Mouse (Mus musculus): ENCODE measurements around the gene Magi2. TPM values are rescaled to one million over a fixed set of nuclear protein-coding genes. Genes with fewer than 3 reads are reported as not detected.

The Magi2 gene
- polyA plus RNA-seq, 1 experiment from 2014 or later = 3.0 TPM

DNA sequence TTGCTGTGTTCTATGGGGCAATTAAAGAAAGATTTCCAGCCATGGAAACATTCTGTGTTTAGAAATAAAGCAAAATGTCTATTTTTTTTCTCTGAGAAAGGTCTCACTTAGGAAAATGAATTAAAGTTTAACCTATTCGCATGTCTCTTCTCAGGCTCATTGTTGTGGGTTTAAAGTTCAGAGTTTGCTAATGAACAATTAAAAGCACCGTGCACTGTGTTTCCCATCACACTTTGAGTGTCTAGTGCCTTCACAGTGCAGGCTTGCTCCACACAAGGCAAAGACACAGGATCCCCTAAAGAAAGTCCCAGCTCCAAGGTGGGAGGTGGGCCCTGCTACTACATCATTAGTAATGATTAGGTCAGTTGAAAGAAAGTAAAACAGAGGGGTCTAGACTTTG is 602.5 kb downstream of the Magi2 start:
- no peak for DNase-seq (ENCODE audit: low spot score)
- 90% methylated on average over 2 of the region's 2 CpGs for WGBS

DNA sequence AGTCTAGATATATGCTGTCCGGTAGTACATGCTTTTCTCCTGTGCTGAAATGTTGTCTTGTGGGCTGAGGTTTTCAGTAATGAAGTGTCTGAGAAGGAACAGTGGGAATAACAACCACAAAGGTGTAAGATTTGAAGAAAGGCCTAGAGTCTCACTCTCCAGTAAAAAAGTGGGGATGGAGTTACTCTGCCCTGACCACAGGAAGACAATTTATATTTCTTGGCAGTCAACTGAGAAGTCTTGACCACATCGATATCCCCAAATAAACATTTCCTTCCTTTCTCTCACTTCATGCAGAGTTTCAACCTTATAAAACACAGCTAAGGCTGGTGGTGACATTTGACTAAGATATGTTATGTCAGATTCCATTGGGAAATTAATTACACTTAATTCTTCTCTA is 636.0 kb downstream of the Magi2 start:
- H3K27me3 ChIP-seq (ENCODE audit: control insufficient read depth, insufficient read depth, low read length) = no peaks in the 10 kb centered on the region
- H3K36me3 ChIP-seq (replicated peaks; ENCODE audit: control insufficient read depth, insufficient read depth, low read depth, low read length) = no peaks in the 10 kb centered on the region
- H3K4me1 ChIP-seq (ENCODE audit: control insufficient read depth, insufficient read depth, low read length) = no peaks in the 10 kb centered on the region
- DNase-seq (ENCODE audit: low spot score) (no peak), ATAC-seq (replicated peaks; ENCODE audit: insufficient number of reproducible peaks, low FRiP score, low TSS enrichment, low read depth) (no peak)
- WGBS = 87% methylated on average over 2 of the region's 2 CpGs
- H3K4me3 ChIP-seq (ENCODE audit: low read depth, low read length) = no peak overlapping the region
- no peak overlapping the region for H3K4me2 ChIP-seq (ENCODE audit: low read depth, low read length)
- H3K9ac ChIP-seq (replicated peaks; ENCODE audit: low read length) = no peak overlapping the region
- H3K27ac ChIP-seq (replicated peaks; ENCODE audit: low read depth, low read length) = no peak overlapping the region
- no peaks in the 10 kb centered on the region for H3K9me3 ChIP-seq (replicated peaks; ENCODE audit: control insufficient read depth, low read length)

More for the DNA sequence above, 602.5 kb downstream of the Magi2 start:
- no peak overlapping the region for H3K4me2 ChIP-seq (ENCODE audit: low read depth, low read length)
- no peaks in the 10 kb centered on the region for H3K27me3 ChIP-seq (ENCODE audit: control insufficient read depth, insufficient read depth, low read length)
- no peaks in the 10 kb centered on the region for H3K9me3 ChIP-seq (replicated peaks; ENCODE audit: control insufficient read depth, low read length)
- no peak overlapping the region for H3K4me3 ChIP-seq (ENCODE audit: low read depth, low read length)
- H3K27ac ChIP-seq (replicated peaks; ENCODE audit: low read depth, low read length) = no peak overlapping the region
- H3K4me1 ChIP-seq (ENCODE audit: control insufficient read depth, insufficient read depth, low read length) = no peaks in the 10 kb centered on the region
- no peak overlapping the region for H3K9ac ChIP-seq (replicated peaks; ENCODE audit: low read length)
- ATAC-seq (replicated peaks; ENCODE audit: insufficient number of reproducible peaks, low FRiP score, low TSS enrichment, low read depth) = no peak
- no peaks in the 10 kb centered on the region for H3K36me3 ChIP-seq (replicated peaks; ENCODE audit: control insufficient read depth, insufficient read depth, low read depth, low read length)

GRCm38 (mm10) chr5:19870406-19870805 is 643.6 kb downstream of the Magi2 start:
- H3K4me3 ChIP-seq (ENCODE audit: low read depth, low read length) = no peak overlapping the region
- WGBS = 91% methylated on average over 4 of the region's 4 CpGs

DNA sequence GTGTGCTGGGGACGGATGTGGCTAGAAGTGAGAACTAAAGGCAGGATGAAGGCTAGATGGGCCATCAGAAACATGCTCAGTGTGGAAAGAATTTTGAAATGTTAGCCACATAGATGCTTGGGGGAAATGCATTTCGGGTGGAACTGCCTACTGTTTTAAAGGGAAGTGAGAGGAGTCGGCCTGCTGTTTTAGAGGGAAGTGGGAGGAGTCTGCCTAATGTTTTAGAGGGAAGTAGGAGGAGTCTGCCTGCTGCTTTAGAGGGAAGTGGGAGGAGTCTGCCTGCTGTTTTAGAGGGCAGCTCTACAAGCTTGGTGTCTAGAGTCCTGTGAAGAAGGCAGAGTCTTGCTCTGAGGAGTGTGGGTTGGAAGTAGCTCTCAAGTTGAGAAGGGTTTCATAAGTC is 664.9 kb downstream of the Magi2 start:
- no peak overlapping the region for H3K4me3 ChIP-seq (ENCODE audit: low read depth, low read length)
- no peak overlapping the region for H3K9ac ChIP-seq (replicated peaks; ENCODE audit: low read length)
- WGBS = 75% methylated on average over 3 of the region's 3 CpGs
- DNase-seq (ENCODE audit: low spot score) = no peak
- no peaks in the 10 kb centered on the region for H3K9me3 ChIP-seq (replicated peaks; ENCODE audit: control insufficient read depth, low read length)
- H3K27ac ChIP-seq (replicated peaks; ENCODE audit: low read depth, low read length) = no peak overlapping the region
- no peak overlapping the region for H3K4me2 ChIP-seq (ENCODE audit: low read depth, low read length)
- no peak for ATAC-seq (replicated peaks; ENCODE audit: insufficient number of reproducible peaks, low FRiP score, low TSS enrichment, low read depth)
- H3K36me3 ChIP-seq (replicated peaks; ENCODE audit: control insufficient read depth, insufficient read depth, low read depth, low read length) = no peaks in the 10 kb centered on the region
- H3K4me1 ChIP-seq (ENCODE audit: control insufficient read depth, insufficient read depth, low read length) = no peaks in the 10 kb centered on the region
- no peaks in the 10 kb centered on the region for H3K27me3 ChIP-seq (ENCODE audit: control insufficient read depth, insufficient read depth, low read length)

More at GRCm38 (mm10) chr5:19870406-19870805, 643.6 kb downstream of the Magi2 start:
- H3K27ac ChIP-seq (replicated peaks; ENCODE audit: low read depth, low read length) = no peak overlapping the region
- H3K4me1 ChIP-seq (ENCODE audit: control insufficient read depth, insufficient read depth, low read length) = no peaks in the 10 kb centered on the region
- H3K4me2 ChIP-seq (ENCODE audit: low read depth, low read length) = no peak overlapping the region
- no peaks in the 10 kb centered on the region for H3K27me3 ChIP-seq (ENCODE audit: control insufficient read depth, insufficient read depth, low read length)
- no peaks in the 10 kb centered on the region for H3K9me3 ChIP-seq (replicated peaks; ENCODE audit: control insufficient read depth, low read length)
- H3K36me3 ChIP-seq (replicated peaks; ENCODE audit: control insufficient read depth, insufficient read depth, low read depth, low read length) = no peaks in the 10 kb centered on the region
- DNase-seq (ENCODE audit: low spot score) = no peak
- ATAC-seq (replicated peaks; ENCODE audit: insufficient number of reproducible peaks, low FRiP score, low TSS enrichment, low read depth) = no peak
- H3K9ac ChIP-seq (replicated peaks; ENCODE audit: low read length) = no peak overlapping the region

- Histone ChIP-seq H3K4me3 (ENCODE audit: low read depth, low read length) (no peak overlapping the region), H3K4me1 (ENCODE audit: control insufficient read depth, insufficient read depth, low read length) (no peaks in the 10 kb centered on the region), H3K4me2 (ENCODE audit: low read depth, low read length) (no peak overlapping the region), H3K27me3 (ENCODE audit: control insufficient read depth, insufficient read depth, low read length) (no peaks in the 10 kb centered on the region), H3K27ac (replicated peaks; ENCODE audit: low read depth, low read length) (no peak overlapping the region), H3K36me3 (replicated peaks; ENCODE audit: control insufficient read depth, insufficient read depth, low read depth, low read length) (no peaks in the 10 kb centered on the region), H3K9ac (replicated peaks; ENCODE audit: low read length) (no peak overlapping the region), H3K9me3 (replicated peaks; ENCODE audit: control insufficient read depth, low read length) (no peaks in the 10 kb centered on the region)
- no peak for ATAC-seq (replicated peaks; ENCODE audit: insufficient number of reproducible peaks, low FRiP score, low TSS enrichment, low read depth)
- 85% methylated on average over 6 of the region's 6 CpGs for WGBS
- no peak for DNase-seq (ENCODE audit: low spot score)
These were observed 669.1 kb downstream of the Magi2 start for GRCm38 (mm10) chr5:19895893-19896292.

DNA sequence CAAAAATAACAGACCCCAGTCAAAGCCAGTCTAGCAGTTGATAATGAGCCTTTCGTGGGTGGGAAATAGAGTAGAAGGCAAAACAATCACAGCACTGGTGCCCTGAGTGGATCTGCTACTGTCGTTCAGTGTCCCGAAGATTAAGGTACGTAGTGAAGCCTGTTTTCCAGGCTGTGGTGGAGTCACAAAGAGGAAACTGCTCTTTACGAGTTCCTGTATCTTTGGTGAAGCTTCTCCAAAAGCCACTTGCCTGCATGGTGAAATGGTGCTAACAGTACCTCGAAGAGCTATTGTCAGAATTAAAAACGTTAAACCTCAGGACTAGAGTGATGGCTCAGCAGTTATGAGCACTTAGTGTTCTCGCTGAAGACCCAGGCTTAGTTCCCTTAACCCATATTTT is 674.8 kb downstream of the Magi2 start:
- H3K36me3 ChIP-seq (replicated peaks; ENCODE audit: control insufficient read depth, insufficient read depth, low read depth, low read length) = no peaks in the 10 kb centered on the region
- no peak overlapping the region for H3K4me3 ChIP-seq (ENCODE audit: low read depth, low read length)
- no peak overlapping the region for H3K9ac ChIP-seq (replicated peaks; ENCODE audit: low read length)
- H3K9me3 ChIP-seq (replicated peaks; ENCODE audit: control insufficient read depth, low read length) = no peaks in the 10 kb centered on the region
- WGBS = 81% methylated on average over 8 of the region's 8 CpGs
- no peak overlapping the region for H3K4me2 ChIP-seq (ENCODE audit: low read depth, low read length)
- H3K4me1 ChIP-seq (ENCODE audit: control insufficient read depth, insufficient read depth, low read length) = no peaks in the 10 kb centered on the region
- DNase-seq (ENCODE audit: low spot score) = no peak
- ATAC-seq (replicated peaks; ENCODE audit: insufficient number of reproducible peaks, low FRiP score, low TSS enrichment, low read depth) = no peak
- no peaks in the 10 kb centered on the region for H3K27me3 ChIP-seq (ENCODE audit: control insufficient read depth, insufficient read depth, low read length)
- no peak overlapping the region for H3K27ac ChIP-seq (replicated peaks; ENCODE audit: low read depth, low read length)

DNA sequence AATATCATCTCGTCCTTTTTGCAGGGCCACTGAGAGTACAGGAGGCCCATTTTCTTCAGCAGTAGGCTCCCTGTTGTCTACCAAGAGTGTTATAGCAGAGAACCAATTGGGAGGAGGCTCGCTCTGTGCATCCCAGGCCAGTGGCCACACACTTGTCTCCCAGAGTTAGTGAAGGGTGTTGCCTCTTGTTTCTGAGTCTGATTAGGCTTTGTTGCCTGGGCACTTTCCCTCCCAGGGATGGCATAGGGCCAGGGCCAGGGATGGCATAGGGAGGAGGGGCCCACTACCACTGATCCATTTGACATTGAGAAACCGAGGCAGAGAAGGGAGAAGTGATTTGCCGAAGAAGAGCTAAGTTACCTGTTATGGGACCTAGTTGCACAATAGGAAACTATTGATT is 679.8 kb downstream of the Magi2 start:
- Histone ChIP-seq H3K4me3 (ENCODE audit: low read depth, low read length) (no peak overlapping the region), H3K27me3 (ENCODE audit: control insufficient read depth, insufficient read depth, low read length) (no peaks in the 10 kb centered on the region), H3K9me3 (replicated peaks; ENCODE audit: control insufficient read depth, low read length) (no peaks in the 10 kb centered on the region), H3K27ac (replicated peaks; ENCODE audit: low read depth, low read length) (no peak overlapping the region), H3K4me1 (ENCODE audit: control insufficient read depth, insufficient read depth, low read length) (no peaks in the 10 kb centered on the region), H3K4me2 (ENCODE audit: low read depth, low read length) (no peak overlapping the region), H3K36me3 (replicated peaks; ENCODE audit: control insufficient read depth, insufficient read depth, low read depth, low read length) (no peaks in the 10 kb centered on the region), H3K9ac (replicated peaks; ENCODE audit: low read length) (no peak overlapping the region)
- DNase-seq (ENCODE audit: low spot score) (no peak), ATAC-seq (replicated peaks; ENCODE audit: insufficient number of reproducible peaks, low FRiP score, low TSS enrichment, low read depth) (no peak)
- WGBS = 84% methylated on average over 4 of the region's 4 CpGs

GRCm38 (mm10) chr5:19907381-19907982 is 680.6 kb downstream of the Magi2 start:
- Histone ChIP-seq H3K27ac (replicated peaks; ENCODE audit: low read depth, low read length) (no peak overlapping the region), H3K9ac (replicated peaks; ENCODE audit: low read length) (peak overlapping the region; percentile 58)
- DNase-seq (ENCODE audit: low spot score) = peak; percentile 33

More at GRCm38 (mm10) chr5:19907381-19907982, 680.6 kb downstream of the Magi2 start:
- Histone ChIP-seq H3K4me3 (ENCODE audit: low read depth, low read length) (peak overlapping the region; percentile 41), H3K9me3 (replicated peaks; ENCODE audit: control insufficient read depth, low read length) (no peaks in the 10 kb centered on the region), H3K4me1 (ENCODE audit: control insufficient read depth, insufficient read depth, low read length) (no peaks in the 10 kb centered on the region), H3K36me3 (replicated peaks; ENCODE audit: control insufficient read depth, insufficient read depth, low read depth, low read length) (no peaks in the 10 kb centered on the region), H3K4me2 (ENCODE audit: low read depth, low read length) (peak overlapping the region; percentile 72), H3K27me3 (ENCODE audit: control insufficient read depth, insufficient read depth, low read length) (no peaks in the 10 kb centered on the region)
- no peak for ATAC-seq (replicated peaks; ENCODE audit: insufficient number of reproducible peaks, low FRiP score, low TSS enrichment, low read depth)
- WGBS = 3% methylated on average over 12 of the region's 12 CpGs
